Mouse (Mus musculus) hindbrain, embryonic 13.5 days (tissue): ENCODE measurements around the gene Unc119. TPM values are rescaled to one million over a fixed set of nuclear protein-coding genes. Genes with fewer than 3 reads are reported as not detected.

Experiments
- ATAC-seq: fragments of 200-750 bp; cut with Nextera tagmentation; 2 replicates; pipeline ENCODE4 v1.8.0; 2017; ENCODE audit warnings: moderate TSS enrichment; ENCODE audit not compliant: low FRiP score
- H3K27ac ChIP-seq: fragments of 300-500 bp; sonication (generic); 2 replicates; pipeline ENCODE4 v1.5.1; 2015; ENCODE audit warnings: inconsistent platforms, mild to moderate bottlenecking, moderate library complexity
- H3K27me3 ChIP-seq: fragments of 300-500 bp; sonication (generic); 2 replicates; pipeline ENCODE4 v1.6.1; 2015; ENCODE audit warnings: mild to moderate bottlenecking, inconsistent platforms
- H3K36me3 ChIP-seq: fragments of 300-500 bp; sonication (generic); 2 replicates; pipeline ENCODE4 v1.6.1; 2015; ENCODE audit warnings: mild to moderate bottlenecking, inconsistent platforms
- H3K4me1 ChIP-seq: fragments of 300-500 bp; sonication (generic); replicated peaks from 2 replicates; pipeline ENCODE4 v1.6.1; 2015; ENCODE audit warnings: inconsistent platforms
- H3K4me2 ChIP-seq: fragments of 300-500 bp; sonication (generic); 2 replicates; pipeline ENCODE4 v1.6.1; 2015; ENCODE audit warnings: inconsistent platforms, mild to moderate bottlenecking, moderate library complexity
- H3K4me3 ChIP-seq: fragments of 300-500 bp; sonication (generic); 2 replicates; pipeline ENCODE4 v1.5.1; 2015; ENCODE audit warnings: mild to moderate bottlenecking, inconsistent platforms
- H3K9ac ChIP-seq: fragments of 300-500 bp; sonication (generic); 2 replicates; pipeline ENCODE4 v1.6.1; 2015; ENCODE audit warnings: mild to moderate bottlenecking, inconsistent platforms
- H3K9me3 ChIP-seq: fragments of 300-500 bp; sonication (generic); 2 replicates; pipeline ENCODE4 v1.6.1; 2016; ENCODE audit warnings: inconsistent platforms
- WGBS: fragments of 180-500 bp; shearing (Covaris S2); methylation state at CpG from one replicate; pipeline ENCODE4 v1.1.7; 2015; 5-methylcytosine and 5-hydroxymethylcytosine counted together
- polyA plus RNA-seq: library from polyadenylated mRNA; unstranded; fragments of >200 nt; fragmentation: Nextera tagmentation; extraction: Ambion mirVana; gene quantifications from 2 replicates; pipeline ENCODE4 v1.2.1, GENCODE M21; 2015

The Unc119 gene
- polyA plus RNA-seq, 1 experiment from 2014 or later: 76.7 TPM

- Histone ChIP-seq H3K27me3 (no peaks in the 10 kb centered on the region), H3K9ac (no peak overlapping the region), H3K36me3 (no peaks in the 10 kb centered on the region), H3K9me3 (no peaks in the 10 kb centered on the region), H3K27ac (no peak overlapping the region), H3K4me1 (no peaks in the 10 kb centered on the region), H3K4me3 (no peak overlapping the region), H3K4me2 (no peak overlapping the region)
- 70% methylated on average over 2 of the region's 2 CpGs for WGBS
- ATAC-seq: peak; percentile 18; the same call in 1 of the 2 replicates
Measured at GRCm38 (mm10) chr11:78360789-78361131, 17.5 kb downstream of the Unc119 start.

- Histone ChIP-seq H3K4me1 (no peaks in the 10 kb centered on the region), H3K36me3 (no peaks in the 10 kb centered on the region), H3K27ac (no peak overlapping the region), H3K9ac (no peak overlapping the region), H3K4me3 (no peak overlapping the region), H3K4me2 (no peak overlapping the region), H3K27me3 (no peaks in the 10 kb centered on the region), H3K9me3 (no peaks in the 10 kb centered on the region)
- 82% methylated on average over 13 of the region's 13 CpGs for WGBS
- no peak for ATAC-seq
Measured at GRCm38 (mm10) chr11:78363309-78364007, 20.2 kb downstream of the Unc119 start.

- H3K27me3 ChIP-seq: no peaks in the 10 kb centered on the region
- no peak for ATAC-seq
- no peaks in the 10 kb centered on the region for H3K4me1 ChIP-seq
- H3K4me2 ChIP-seq: no peak overlapping the region
- H3K9me3 ChIP-seq: no peaks in the 10 kb centered on the region
- no peak overlapping the region for H3K4me3 ChIP-seq
- H3K36me3 ChIP-seq: no peaks in the 10 kb centered on the region
- 70% methylated on average over 8 of the region's 8 CpGs for WGBS
- no peak overlapping the region for H3K27ac ChIP-seq
- no peak overlapping the region for H3K9ac ChIP-seq
Measured at GRCm38 (mm10) chr11:78364103-78364502, 20.8 kb downstream of the Unc119 start.

- Histone ChIP-seq H3K27ac (no peak overlapping the region), H3K4me2 (no peak overlapping the region), H3K9me3 (no peaks in the 10 kb centered on the region), H3K9ac (no peak overlapping the region), H3K27me3 (no peaks in the 10 kb centered on the region), H3K36me3 (no peaks in the 10 kb centered on the region), H3K4me1 (peaks cover 3% of the 10 kb centered on the region; the same call in 1 of the 2 replicates), H3K4me3 (no peak overlapping the region)
- no peak for ATAC-seq
- 91% methylated on average over 15 of the region's 15 CpGs for WGBS
Measured at GRCm38 (mm10) chr11:78367456-78368225, 24.4 kb downstream of the Unc119 start.

GRCm38 (mm10) chr11:78370389-78370788, 27.1 kb downstream of the Unc119 start:
- no peak for ATAC-seq
- H3K9me3 ChIP-seq: no peaks in the 10 kb centered on the region
- WGBS: 70% methylated on average over 1 of the region's 1 CpGs

GRCm38 (mm10) chr11:78371711-78372110, 28.4 kb downstream of the Unc119 start:
- WGBS: 89% methylated on average over 11 of the region's 11 CpGs
- ATAC-seq: no peak
- Histone ChIP-seq H3K9me3 (no peaks in the 10 kb centered on the region), H3K4me3 (no peak overlapping the region), H3K4me1 (peaks cover 5% of the 10 kb centered on the region; the same call in 1 of the 2 replicates), H3K27me3 (no peaks in the 10 kb centered on the region), H3K4me2 (no peak overlapping the region), H3K27ac (no peak overlapping the region), H3K36me3 (no peaks in the 10 kb centered on the region), H3K9ac (no peak overlapping the region)

More at GRCm38 (mm10) chr11:78370389-78370788, 27.1 kb downstream of the Unc119 start:
- Histone ChIP-seq H3K27ac (no peak overlapping the region), H3K4me3 (no peak overlapping the region), H3K4me1 (peaks cover 5% of the 10 kb centered on the region; the same call in 1 of the 2 replicates), H3K9ac (no peak overlapping the region), H3K36me3 (no peaks in the 10 kb centered on the region), H3K27me3 (no peaks in the 10 kb centered on the region), H3K4me2 (no peak overlapping the region)

GRCm38 (mm10) chr11:78372166-78372565, 28.9 kb downstream of the Unc119 start:
- Histone ChIP-seq H3K9ac (no peak overlapping the region), H3K27ac (no peak overlapping the region), H3K36me3 (no peaks in the 10 kb centered on the region), H3K9me3 (no peaks in the 10 kb centered on the region), H3K27me3 (no peaks in the 10 kb centered on the region), H3K4me1 (peaks cover 5% of the 10 kb centered on the region; the same call in 1 of the 2 replicates), H3K4me3 (no peak overlapping the region), H3K4me2 (no peak overlapping the region)
- ATAC-seq: no peak
- WGBS: 84% methylated on average over 3 of the region's 3 CpGs

GRCm38 (mm10) chr11:78372610-78373009, 29.3 kb downstream of the Unc119 start:
- Histone ChIP-seq H3K4me1 (peaks cover 5% of the 10 kb centered on the region; the same call in 1 of the 2 replicates), H3K9me3 (no peaks in the 10 kb centered on the region), H3K27me3 (no peaks in the 10 kb centered on the region), H3K4me2 (no peak overlapping the region), H3K4me3 (no peak overlapping the region), H3K9ac (peak overlapping the region; percentile 39; the same call in 1 of the 2 replicates), H3K36me3 (no peaks in the 10 kb centered on the region), H3K27ac (no peak overlapping the region)
- ATAC-seq: no peak
- WGBS: 43% methylated on average over 7 of the region's 7 CpGs

GRCm38 (mm10) chr11:78374147-78374546, 30.9 kb downstream of the Unc119 start:
- WGBS: 80% methylated on average over 8 of the region's 8 CpGs

GRCm38 (mm10) chr11:78377549-78378159, 34.4 kb downstream of the Unc119 start:
- WGBS: 48% methylated on average over 10 of the region's 12 CpGs
- no peaks in the 10 kb centered on the region for H3K27me3 ChIP-seq
- no peaks in the 10 kb centered on the region for H3K36me3 ChIP-seq
- H3K9ac ChIP-seq: no peak overlapping the region
- H3K27ac ChIP-seq: no peak overlapping the region
- no peak for ATAC-seq
- H3K4me2 ChIP-seq: no peak overlapping the region
- no peak overlapping the region for H3K4me3 ChIP-seq
- peaks cover 6% of the 10 kb centered on the region; the same call in 1 of the 2 replicates for H3K4me1 ChIP-seq
- H3K9me3 ChIP-seq: no peaks in the 10 kb centered on the region

More at GRCm38 (mm10) chr11:78374147-78374546, 30.9 kb downstream of the Unc119 start:
- H3K4me3 ChIP-seq: no peak overlapping the region
- no peaks in the 10 kb centered on the region for H3K27me3 ChIP-seq
- peaks cover 5% of the 10 kb centered on the region; the same call in 1 of the 2 replicates for H3K4me1 ChIP-seq
- H3K9ac ChIP-seq: no peak overlapping the region
- no peaks in the 10 kb centered on the region for H3K9me3 ChIP-seq
- no peak for ATAC-seq
- no peak overlapping the region for H3K4me2 ChIP-seq
- no peak overlapping the region for H3K27ac ChIP-seq
- no peaks in the 10 kb centered on the region for H3K36me3 ChIP-seq

- Histone ChIP-seq H3K27me3 (no peaks in the 10 kb centered on the region), H3K27ac (no peak overlapping the region), H3K4me3 (no peak overlapping the region), H3K4me2 (no peak overlapping the region), H3K9ac (no peak overlapping the region), H3K9me3 (no peaks in the 10 kb centered on the region), H3K36me3 (no peaks in the 10 kb centered on the region), H3K4me1 (0 out of 2 replicates have a peak, but pooled peaks cover 5% of the 10 kb centered on the region)
- WGBS: 83% methylated on average over 4 of the region's 4 CpGs
- no peak for ATAC-seq
Measured at GRCm38 (mm10) chr11:78380351-78380750, 37.1 kb downstream of the Unc119 start.

- H3K4me2 ChIP-seq: no peak overlapping the region
- H3K9ac ChIP-seq: no peak overlapping the region
- H3K4me3 ChIP-seq: no peak overlapping the region
- no peaks in the 10 kb centered on the region for H3K36me3 ChIP-seq
- ATAC-seq: no peak
- H3K9me3 ChIP-seq: no peaks in the 10 kb centered on the region
- no peak overlapping the region for H3K27ac ChIP-seq
- H3K27me3 ChIP-seq: no peaks in the 10 kb centered on the region
- H3K4me1 ChIP-seq: 0 out of 2 replicates have a peak, but pooled peaks cover 5% of the 10 kb centered on the region
- WGBS: 87% methylated on average over 3 of the region's 3 CpGs
Measured at GRCm38 (mm10) chr11:78380996-78381395, 37.7 kb downstream of the Unc119 start.
